Mouse (Mus musculus) E14TG2a.4 (cell line): ENCODE data around the gene Ftsj3.

ENCODE experiments used
- H3K27me3 ChIP-seq: 2 replicates; pipeline ENCODE4 v1.6.1; 2014; ENCODE audit warnings: low read length, control low read depth; ENCODE audit not compliant: insufficient read depth
- H3K36me3 ChIP-seq: 2 replicates; pipeline ENCODE4 v1.6.1; 2014; ENCODE audit warnings: low read length, control low read depth; ENCODE audit not compliant: insufficient read depth
- H3K4me1 ChIP-seq: replicated peaks from 2 replicates; pipeline ENCODE4 v1.6.1; 2014; ENCODE audit warnings: low read depth, low read length, control low read depth
- H3K4me3 ChIP-seq: replicated peaks from 2 replicates; pipeline ENCODE4 v1.5.1; 2014; ENCODE audit warnings: mild to moderate bottlenecking, low read length
- H3K9me3 ChIP-seq: 2 replicates; pipeline ENCODE4 v1.6.1; 2014; ENCODE audit warnings: low read length, control low read depth
- CTCF ChIP-seq: conservative IDR thresholded peaks from 2 replicates; pipeline ENCODE4 v1.5.1; 2014; ENCODE audit warnings: low read length
- NANOG ChIP-seq: IDR thresholded peaks from 2 replicates; pipeline ENCODE4 v1.6.1; 2014; ENCODE audit warnings: borderline replicate concordance, low read length, mixed read lengths
- POU5F1 ChIP-seq: IDR thresholded peaks from 2 replicates; pipeline ENCODE4 v1.6.1; 2014; ENCODE audit warnings: low read length, borderline replicate concordance

Ftsj3 gene

GRCm38 (mm10) chr11:106272644-106273310 lies 16.9 kb upstream of the Ftsj3 start, which contains the start of gene Smarcd2:
Smarcd2 (minus strand) TSS chr11:106272972.
- TF ChIP-seq CTCF (no peak), NANOG (no peak), POU5F1 (no peak)
- Histone ChIP-seq H3K27me3 (peaks cover 22% of the 10 kb centered on the region), H3K9me3 (no peaks in the 10 kb centered on the region), H3K4me1 (peaks cover 73% of the 10 kb centered on the region), H3K4me3 (peak within 1 kb of the TSS; percentile 96), H3K36me3 (peaks cover 13% of the 10 kb centered on the region)

- H3K9me3 ChIP-seq: no peaks in the 10 kb centered on the region
- peaks cover 21% of the 10 kb centered on the region for H3K36me3 ChIP-seq
- TF ChIP-seq CTCF (no peak), POU5F1 (no peak), NANOG (no peak)
- peaks cover 14% of the 10 kb centered on the region for H3K27me3 ChIP-seq
- peak overlapping the region; percentile 96 for H3K4me3 ChIP-seq
- H3K4me1 ChIP-seq: peaks cover 80% of the 10 kb centered on the region
These were observed 16.1 kb upstream of the Ftsj3 start for GRCm38 (mm10) chr11:106271794-106272643.

- Histone ChIP-seq H3K4me1 (peaks cover 83% of the 10 kb centered on the region), H3K36me3 (peaks cover 28% of the 10 kb centered on the region), H3K9me3 (no peaks in the 10 kb centered on the region), H3K4me3 (peak overlapping the region; percentile 96), H3K27me3 (peaks cover 6% of the 10 kb centered on the region)
- TF ChIP-seq CTCF (no peak), POU5F1 (no peak), NANOG (no peak)
These were observed 15.4 kb upstream of the Ftsj3 start for GRCm38 (mm10) chr11:106271131-106271793.

GRCm38 (mm10) chr11:106269060-106269431 lies 13.2 kb upstream of the Ftsj3 start:
- no peak for TF ChIP-seq NANOG
- no peak for TF ChIP-seq CTCF
- TF ChIP-seq POU5F1: no peak
- Histone ChIP-seq H3K4me1 (peaks cover 71% of the 10 kb centered on the region), H3K9me3 (no peaks in the 10 kb centered on the region), H3K27me3 (no peaks in the 10 kb centered on the region), H3K4me3 (peak overlapping the region; percentile 35; the same call in 1 of the 2 replicates), H3K36me3 (peaks cover 51% of the 10 kb centered on the region)

- TF ChIP-seq NANOG (no peak), CTCF (no peak), POU5F1 (no peak)
- no peaks in the 10 kb centered on the region for H3K27me3 ChIP-seq
- H3K9me3 ChIP-seq: no peaks in the 10 kb centered on the region
These were observed 12.6 kb upstream of the Ftsj3 start for GRCm38 (mm10) chr11:106268326-106269059.

GRCm38 (mm10) chr11:106267871-106268270 lies 12.0 kb upstream of the Ftsj3 start:
- H3K27me3 ChIP-seq: no peaks in the 10 kb centered on the region
- peaks cover 62% of the 10 kb centered on the region for H3K36me3 ChIP-seq
- TF ChIP-seq CTCF (no peak), NANOG (no peak), POU5F1 (no peak)

More at GRCm38 (mm10) chr11:106268326-106269059, 12.6 kb upstream of the Ftsj3 start:
- peaks cover 71% of the 10 kb centered on the region for H3K4me1 ChIP-seq
- peak overlapping the region; percentile 35; the same call in 1 of the 2 replicates for H3K4me3 ChIP-seq
- peaks cover 56% of the 10 kb centered on the region for H3K36me3 ChIP-seq

GRCm38 (mm10) chr11:106267311-106267852 lies 11.5 kb upstream of the Ftsj3 start:
- TF ChIP-seq NANOG (no peak), CTCF (no peak), POU5F1 (no peak)
- no peaks in the 10 kb centered on the region for H3K27me3 ChIP-seq
- H3K9me3 ChIP-seq: no peaks in the 10 kb centered on the region
- peak overlapping the region; percentile 37 for H3K4me3 ChIP-seq
- peaks cover 81% of the 10 kb centered on the region for H3K4me1 ChIP-seq
- H3K36me3 ChIP-seq: peaks cover 67% of the 10 kb centered on the region

More at GRCm38 (mm10) chr11:106267871-106268270, 12.0 kb upstream of the Ftsj3 start:
- H3K4me3 ChIP-seq: peak overlapping the region; percentile 37
- H3K4me1 ChIP-seq: peaks cover 76% of the 10 kb centered on the region
- H3K9me3 ChIP-seq: no peaks in the 10 kb centered on the region
